11 mouse cellular contexts compared by ENCODE assay signal in the genomic region with DNA sequence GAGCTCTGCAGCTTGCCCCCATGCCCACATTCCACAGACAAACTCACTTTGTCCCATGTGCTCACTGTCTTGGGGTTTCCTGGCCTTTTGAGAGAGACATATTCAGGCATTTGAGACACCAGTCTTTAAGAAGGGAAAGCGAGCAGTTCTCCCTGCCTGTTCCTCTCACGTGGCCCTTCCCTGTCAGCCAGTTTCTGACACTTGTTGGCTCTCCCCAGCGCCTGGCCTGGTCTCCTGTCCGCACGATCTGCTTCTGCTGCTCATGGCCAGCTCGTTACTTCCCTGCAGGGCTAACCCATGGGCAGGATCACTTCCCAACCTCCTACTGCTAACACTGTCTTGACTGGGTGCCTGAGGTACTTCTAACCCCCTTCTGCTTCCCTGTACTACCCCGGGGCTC.
A peak's percentile ranks its signal among the peaks of the same experiment; 100 is the strongest.
DNase-seq lines count a peak whose midpoint lies in the region; ATAC-seq and TF ChIP-seq lines count a peak whose summit lies in the region.
"Had no signal": no experiment of that assay in that cellular context is flagged by ENCODE, and none has a peak within 500 bp of the region (broad histone marks: within the 10 kb centered on the region; RNA-seq: fewer than 3 reads in every experiment).

No protein-coding gene starts in this region.

- DNase-seq in heart, adult 2 months = peak; percentile 11 to 26
- no peak for DNase-seq in heart, postnatal 25 days (ENCODE audit: low spot score)
- peak; percentile 39 for DNase-seq in testis, postnatal 10 days (ENCODE audit: low spot score)
- DNase-seq in testis, postnatal 14 days (ENCODE audit: low spot score) = no peak
- no peak for DNase-seq in retina, embryonic 14.5 days (ENCODE audit: low spot score)
- no peak for DNase-seq in spleen, postnatal 36 days (ENCODE audit: low spot score in 2 of 2)
- DNase-seq: cerebellum, adult 11 months had no signal

- no peaks in the 10 kb centered on the region for H3K9me3 ChIP-seq in hindbrain, embryonic 12.5 days (replicated peaks)
- H3K9me3 ChIP-seq: forebrain, embryonic 15.5 days had no signal

- TF ChIP-seq EP300 in heart, adult 2 months (IDR thresholded peaks at IDR 0.05; ENCODE audit: insufficient read depth, low read depth, low read length) = no peak

- intact Hi-C loops in heart, adult 2 months (cut with DNase I) = no loop called here
- intact Hi-C loops in heart, postnatal 25 days (cut with DNase I) = no loop called here

- no peak overlapping the region for H3K9ac ChIP-seq in heart, adult 2 months (ENCODE audit: low read depth, low read length)
- peak overlapping the region; percentile 8; the same call in 1 of the 2 replicates for H3K9ac ChIP-seq in hindbrain, embryonic 12.5 days
- H3K9ac ChIP-seq: forebrain, embryonic 15.5 days had no signal

- ATAC-seq in hindbrain, embryonic 12.5 days (ENCODE audit: low FRiP score) = no peak
- ATAC-seq: forebrain, embryonic 15.5 days had no signal

- H3K36me3 ChIP-seq in heart, adult 2 months (ENCODE audit: control insufficient read depth, insufficient read depth, low read length) = no peaks in the 10 kb centered on the region
- no peaks in the 10 kb centered on the region for H3K36me3 ChIP-seq in hindbrain, embryonic 12.5 days
- H3K36me3 ChIP-seq: forebrain, embryonic 15.5 days had no signal

- no peak for TF ChIP-seq CTCF in heart, adult 2 months (IDR thresholded peaks at IDR 0.05)

- no peaks in the 10 kb centered on the region for H3K79me2 ChIP-seq in heart, adult 2 months (replicated peaks; ENCODE audit: control insufficient read depth, insufficient read depth, low read length)

- H3K4me3 ChIP-seq in heart, adult 2 months = no peak overlapping the region
- H3K4me3 ChIP-seq in hindbrain, embryonic 12.5 days = no peak overlapping the region
- H3K4me3 ChIP-seq: forebrain, embryonic 15.5 days had no signal

- no peak for TF ChIP-seq POLR2A in heart, adult 2 months (IDR thresholded peaks at IDR 0.05; ENCODE audit: insufficient read depth, low read depth, low read length)

- H3K4me1 ChIP-seq in heart, adult 2 months (ENCODE audit: control insufficient read depth, insufficient read depth, low read length) = no peaks in the 10 kb centered on the region
- peaks cover 54% of the 10 kb centered on the region for H3K4me1 ChIP-seq in hindbrain, embryonic 12.5 days

- WGBS in heart, adult 2 months = 48% methylated on average over 7 of the region's 7 CpGs
- 56% methylated on average over 7 of the region's 7 CpGs for WGBS in hindbrain, embryonic 12.5 days

- H3K27ac ChIP-seq in heart, adult 2 months = no peak overlapping the region
- peak overlapping the region; percentile 73 for H3K27ac ChIP-seq in hindbrain, embryonic 12.5 days

- H3K4me2 ChIP-seq in hindbrain, embryonic 12.5 days (replicated peaks) = no peak overlapping the region
- H3K4me2 ChIP-seq: forebrain, embryonic 15.5 days; liver, embryonic 11.5 days; midbrain, embryonic 11.5 days had no signal

- no peaks in the 10 kb centered on the region for H3K27me3 ChIP-seq in heart, adult 2 months (ENCODE audit: control insufficient read depth, insufficient read depth, low read length)
- no peaks in the 10 kb centered on the region for H3K27me3 ChIP-seq in hindbrain, embryonic 12.5 days
- H3K27me3 ChIP-seq: forebrain, embryonic 15.5 days had no signal

Comparison
In these comparisons a context has a peak if more than half of its experiments do, and no peak if none do; other contexts are left out.
1. DNase-seq: peak in heart, adult 2 months (2 of 2) and testis, postnatal 10 days (single experiment); none in heart, postnatal 25 days (single experiment), testis, postnatal 14 days (single experiment), retina, embryonic 14.5 days (single experiment) and spleen, postnatal 36 days (0 of 2).